Mouse (Mus musculus) olfactory bulb, adult 2 months (tissue): Measurements from ENCODE around the gene Cstb.

Source experiments
- CTCF ChIP-seq: fragments of 200-500 bp; IDR thresholded peaks from 2 replicates; pipeline ENCODE4 v1.5.1; 2012; ENCODE audit warnings: low read depth, mild to moderate bottlenecking, low read length, moderate library complexity; ENCODE audit not compliant: insufficient read depth
- POLR2A ChIP-seq: fragments of 200-500 bp; IDR thresholded peaks from 2 replicates; pipeline ENCODE4 v1.6.1; 2012; ENCODE audit warnings: mild to moderate bottlenecking, low read depth, low read length, moderate library complexity; ENCODE audit not compliant: insufficient read depth

DNA sequence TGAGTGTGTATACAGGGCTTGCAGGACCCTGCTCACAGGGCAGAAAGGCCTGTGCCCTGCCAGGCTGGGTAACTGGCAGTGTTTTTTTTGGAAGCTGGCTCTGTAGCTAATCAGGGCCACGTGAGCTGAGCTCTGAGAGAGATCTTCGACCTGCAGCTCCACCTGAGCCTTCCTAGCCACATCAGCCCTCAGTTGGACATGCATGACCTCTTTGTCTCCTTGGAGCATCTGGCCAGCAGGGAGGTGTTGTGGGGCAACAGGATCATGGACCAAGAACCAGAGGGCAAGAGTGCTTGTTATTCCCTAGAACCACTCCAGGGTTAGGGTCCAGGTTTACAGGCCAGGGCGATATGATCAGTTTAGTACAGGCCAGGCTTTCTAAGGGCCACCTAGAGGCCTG, 21.9 kb downstream of the Cstb start:
- TF ChIP-seq CTCF (no peak), POLR2A (no peak)
